ENCODE assay signal across 20 mouse cellular contexts in the genomic region with DNA sequence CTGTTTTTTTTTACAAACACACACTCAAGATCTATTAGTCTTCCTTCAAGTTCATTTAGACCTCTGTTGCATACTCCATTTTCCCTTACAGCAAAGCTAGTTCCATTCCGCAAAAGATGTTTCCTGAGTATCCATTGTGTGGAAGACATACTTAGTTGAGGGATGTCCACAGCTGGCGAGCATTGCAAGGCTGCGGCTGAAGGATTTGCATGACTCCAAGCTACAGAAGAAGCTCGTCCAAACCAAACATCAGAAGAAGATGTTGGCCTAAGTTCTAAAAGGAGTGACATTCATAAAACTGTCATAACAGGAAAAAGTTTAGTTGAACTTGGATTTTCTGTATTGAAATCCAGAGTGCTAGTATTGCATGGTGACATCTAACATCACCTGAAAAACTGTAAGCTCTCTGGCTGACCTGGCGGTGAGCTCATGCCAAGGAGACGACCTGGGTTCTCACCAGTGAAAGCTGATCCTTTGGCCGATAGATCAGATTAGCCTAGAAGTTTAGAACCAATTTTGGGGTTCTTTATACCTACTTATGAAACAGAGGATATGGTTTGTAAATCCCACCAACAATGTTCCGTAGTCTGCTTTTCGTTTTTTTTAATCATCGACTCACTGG.
DNase-seq lines count a peak whose midpoint lies in the region; ATAC-seq and TF ChIP-seq lines count a peak whose summit lies in the region.
"Had no signal": no experiment of that assay in that cellular context is flagged by ENCODE, and none has a peak within 500 bp of the region (broad histone marks: within the 10 kb centered on the region; RNA-seq: fewer than 3 reads in every experiment).

No protein-coding gene starts in this region.

- intact Hi-C loops in gastrocnemius, adult 2 months (cut with DNase I), result loop anchor here (10.0 kb wide), 1 partner anchor 264 kb away; no protein-coding TSS in a partner anchor
- intact Hi-C loops in gastrocnemius, postnatal 14 days (cut with DNase I; ENCODE audit: low total_unique reads), result no loop called here

- WGBS in kidney, embryonic 16.5 days, result 84% methylated on average over 10 of the region's 10 CpGs
- WGBS in liver, adult 2 months, result 66% methylated on average over 10 of the region's 10 CpGs

- H3K9me3 ChIP-seq in kidney, embryonic 16.5 days (ENCODE audit: low read length), result no peaks in the 10 kb centered on the region
- H3K9me3 ChIP-seq: hindbrain, embryonic 13.5 days; limb, embryonic 10.5 days; limb, embryonic 15.5 days; liver, embryonic 15.5 days; lung, embryonic 15.5 days; midbrain, embryonic 13.5 days had no signal

- no peaks in the 10 kb centered on the region; the same call in 1 of the 2 replicates for H3K4me1 ChIP-seq in kidney, embryonic 16.5 days (ENCODE audit: insufficient read depth, low read length)
- H3K4me1 ChIP-seq in liver, adult 2 months (ENCODE audit: control insufficient read depth, insufficient read depth, low read length), result peaks cover 32% of the 10 kb centered on the region
- H3K4me1 ChIP-seq: limb, embryonic 15.5 days; liver, embryonic 15.5 days had no signal

- ATAC-seq in kidney, embryonic 16.5 days (ENCODE audit: low FRiP score, low TSS enrichment), result 0 out of 2 replicates have a peak, but pooled peaks have one; percentile 24

- H3K9ac ChIP-seq in kidney, embryonic 16.5 days (replicated peaks; ENCODE audit: low read length), result no peak overlapping the region
- no peak overlapping the region for H3K9ac ChIP-seq in liver, adult 2 months (ENCODE audit: low read depth, low read length)
- H3K9ac ChIP-seq: hindbrain, embryonic 13.5 days; limb, embryonic 15.5 days; liver, embryonic 15.5 days; lung, embryonic 15.5 days; midbrain, embryonic 13.5 days had no signal

- DNase-seq in gastrocnemius, adult 2 months, result no peak
- DNase-seq in gastrocnemius, postnatal 25 days, result no peak
- DNase-seq in kidney, postnatal 25 days, result no peak
- DNase-seq in liver, adult 2 months (ENCODE audit: extremely low read depth, low read depth, low spot score), result peak; percentile 66
- DNase-seq in liver, result no peak
- DNase-seq in kidney, postnatal 14 days, result peak; percentile 52
- DNase-seq in gastrocnemius, postnatal 14 days, result no peak
- DNase-seq: adrenal gland, postnatal 25 days; heart, postnatal 4 days; right cerebral cortex, postnatal 14 days; thymus, postnatal 4 days had no signal

- no peaks in the 10 kb centered on the region for H3K36me3 ChIP-seq in kidney, embryonic 16.5 days (ENCODE audit: insufficient read depth, low read length)
- H3K36me3 ChIP-seq in liver, adult 2 months (ENCODE audit: control insufficient read depth, insufficient read depth, low read length), result no peaks in the 10 kb centered on the region; the same call in 1 of the 2 replicates
- H3K36me3 ChIP-seq: hindbrain, embryonic 13.5 days; limb, embryonic 10.5 days; limb, embryonic 15.5 days; liver, embryonic 15.5 days; lung, embryonic 15.5 days; midbrain, embryonic 13.5 days had no signal

- H3K4me2 ChIP-seq in kidney, embryonic 16.5 days (replicated peaks; ENCODE audit: low read depth, low read length), result no peak overlapping the region
- H3K4me2 ChIP-seq: heart, embryonic 11.5 days; hindbrain, embryonic 13.5 days; limb, embryonic 15.5 days; liver, embryonic 15.5 days; midbrain, embryonic 13.5 days had no signal

- no peak for TF ChIP-seq POLR2A in liver, adult 2 months (IDR thresholded peaks at IDR 0.05; ENCODE audit: extremely low read depth, insufficient read depth, low read length)

- H3K27ac ChIP-seq in gastrocnemius, adult 2 months, result peak overlapping the region; percentile 82
- no peak overlapping the region for H3K27ac ChIP-seq in kidney, embryonic 16.5 days (ENCODE audit: low read length)
- no peak overlapping the region for H3K27ac ChIP-seq in liver, adult 2 months (replicated peaks; ENCODE audit: insufficient read depth, low read depth, low read length)
- H3K27ac ChIP-seq: limb, embryonic 10.5 days; limb, embryonic 15.5 days; liver, embryonic 15.5 days; lung, embryonic 15.5 days; macrophage; midbrain, embryonic 13.5 days had no signal

- peaks cover 16% of the 10 kb centered on the region; the same call in 1 of the 2 replicates for H3K79me2 ChIP-seq in liver, adult 2 months (ENCODE audit: control insufficient read depth, insufficient read depth, low read length)

- no peak overlapping the region for H3K4me3 ChIP-seq in gastrocnemius, adult 2 months
- H3K4me3 ChIP-seq in kidney, embryonic 16.5 days (ENCODE audit: low read length), result no peak overlapping the region
- H3K4me3 ChIP-seq in liver, adult 2 months (ENCODE audit: insufficient read depth, low read depth, low read length), result no peak overlapping the region
- H3K4me3 ChIP-seq: hindbrain, embryonic 13.5 days; limb, embryonic 10.5 days; limb, embryonic 15.5 days; liver, embryonic 15.5 days; lung, embryonic 15.5 days; midbrain, embryonic 13.5 days had no signal

- TF ChIP-seq CTCF in gastrocnemius, adult 2 months (IDR thresholded peaks at IDR 0.05), result no peak
- no peak for TF ChIP-seq CTCF in liver, adult 2 months (IDR thresholded peaks at IDR 0.05; ENCODE audit: low read depth, low read length)

- H3K27me3 ChIP-seq in kidney, embryonic 16.5 days (ENCODE audit: insufficient read depth, low read length), result no peaks in the 10 kb centered on the region
- H3K27me3 ChIP-seq in liver, adult 2 months (ENCODE audit: control insufficient read depth, insufficient read depth, low read length), result no peaks in the 10 kb centered on the region
- H3K27me3 ChIP-seq: hindbrain, embryonic 13.5 days; limb, embryonic 15.5 days; liver, embryonic 15.5 days; lung, embryonic 15.5 days; midbrain, embryonic 13.5 days had no signal

Comparison
In these comparisons a context has a peak if more than half of its experiments do, and no peak if none do; other contexts are left out.
1. DNase-seq: peak in liver, adult 2 months (single experiment) and kidney, postnatal 14 days (single experiment); none in gastrocnemius, adult 2 months (single experiment), gastrocnemius, postnatal 25 days (single experiment), kidney, postnatal 25 days (0 of 2), liver (single experiment) and gastrocnemius, postnatal 14 days (single experiment).